Mouse (Mus musculus) neural tube, embryonic 11.5 days (tissue): ENCODE data around the gene Vmn2r65. TPM values are rescaled to one million over a fixed set of nuclear protein-coding genes. Genes with fewer than 3 reads are reported as not detected.

Source experiments
- ATAC-seq: fragments of 200-750 bp; cut with Nextera tagmentation; 2 replicates; pipeline ENCODE4 v1.8.0; 2017; ENCODE audit warnings: moderate number of reproducible peaks, mild to moderate bottlenecking, moderate TSS enrichment, moderate library complexity; ENCODE audit not compliant: insufficient read depth, low FRiP score, low TSS enrichment
- DNase-seq: peaks from one replicate; pipeline ENCODE4 v3.0.0-alpha.2; 2015; ENCODE audit warnings: low spot score
- H3K27ac ChIP-seq: fragments of 300-500 bp; sonication (generic); 2 replicates; pipeline ENCODE4 v1.5.1; 2014; ENCODE audit warnings: low read depth, mild to moderate bottlenecking, low read length
- H3K27me3 ChIP-seq: fragments of 300-500 bp; sonication (generic); 2 replicates; pipeline ENCODE4 v1.6.1; 2014; ENCODE audit warnings: mild to moderate bottlenecking, low read length, mixed read lengths; ENCODE audit not compliant: control insufficient read depth, insufficient read depth
- H3K36me3 ChIP-seq: fragments of 300-500 bp; sonication (generic); 2 replicates; pipeline ENCODE4 v1.6.1; 2014; ENCODE audit warnings: mild to moderate bottlenecking, low read length, moderate library complexity, mixed read lengths; ENCODE audit not compliant: control insufficient read depth, insufficient read depth
- H3K4me1 ChIP-seq: fragments of 300-500 bp; sonication (generic); 2 replicates; pipeline ENCODE4 v1.6.1; 2014; ENCODE audit warnings: low read length, mixed read lengths; ENCODE audit not compliant: control insufficient read depth, insufficient read depth
- H3K4me2 ChIP-seq: fragments of 300-500 bp; sonication (generic); 2 replicates; pipeline ENCODE4 v1.6.1; 2014; ENCODE audit warnings: low read depth, mild to moderate bottlenecking, moderate library complexity
- H3K4me3 ChIP-seq: fragments of 300-500 bp; sonication (generic); 2 replicates; pipeline ENCODE4 v1.5.1; 2014; ENCODE audit warnings: low read depth, low read length
- H3K9ac ChIP-seq: fragments of 300-500 bp; sonication (generic); 2 replicates; pipeline ENCODE4 v1.6.1; 2014; ENCODE audit warnings: mild to moderate bottlenecking, low read length
- H3K9me3 ChIP-seq: fragments of 300-500 bp; sonication (generic); 2 replicates; pipeline ENCODE4 v1.6.1; 2016; ENCODE audit warnings: low read length; ENCODE audit not compliant: control insufficient read depth
- WGBS: fragments of 180-500 bp; shearing (Covaris S2); extraction: QIAGEN DNeasy Blood & Tissue Kit; methylation state at CpG from one replicate; pipeline ENCODE4 v1.1.7; 2014; 5-methylcytosine and 5-hydroxymethylcytosine counted together
- polyA plus RNA-seq: library from polyadenylated mRNA; unstranded; fragments of >200 nt; fragmentation: Nextera tagmentation; extraction: Ambion mirVana; gene quantifications from 2 replicates; pipeline ENCODE4 v1.2.1, GENCODE M21; 2014

Vmn2r65 gene
- polyA plus RNA-seq: not detected in 2 replicates

DNA sequence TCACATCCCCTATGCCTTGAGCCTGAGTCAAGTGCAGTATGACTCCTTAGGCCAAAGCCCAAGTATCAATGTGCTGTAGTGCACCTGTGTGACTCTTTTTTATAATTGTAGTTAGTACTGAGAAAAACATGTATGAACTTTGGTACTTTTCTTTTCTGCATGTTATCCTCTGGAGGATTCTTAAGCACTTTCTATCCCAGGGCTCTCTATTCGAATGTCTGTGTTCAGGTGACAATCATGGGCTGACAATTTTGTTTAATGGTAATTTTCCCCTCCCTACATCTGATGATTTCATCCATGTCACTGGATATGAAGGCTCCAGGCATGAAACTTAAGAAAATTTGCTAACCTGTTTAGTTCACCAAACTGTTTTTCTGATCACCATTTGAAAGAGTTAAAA, at the start of gene Vmn2r65:
Gene Vmn2r65, minus strand, starts transcription at position 101 of the 400 bp plus-strand sequence.
- ATAC-seq: no peak
- no peaks in the 10 kb centered on the region for H3K4me1 ChIP-seq
- H3K36me3 ChIP-seq: no peaks in the 10 kb centered on the region
- no peak for DNase-seq
- 50% methylated on average over 1 of the region's 1 CpGs for WGBS
- no peak within 1 kb of the TSS for H3K27ac ChIP-seq
- no peaks in the 10 kb centered on the region for H3K27me3 ChIP-seq
- H3K4me2 ChIP-seq: no peak within 1 kb of the TSS
- no peak within 1 kb of the TSS for H3K9ac ChIP-seq
- H3K4me3 ChIP-seq: no peak within 1 kb of the TSS
- no peaks in the 10 kb centered on the region for H3K9me3 ChIP-seq

DNA sequence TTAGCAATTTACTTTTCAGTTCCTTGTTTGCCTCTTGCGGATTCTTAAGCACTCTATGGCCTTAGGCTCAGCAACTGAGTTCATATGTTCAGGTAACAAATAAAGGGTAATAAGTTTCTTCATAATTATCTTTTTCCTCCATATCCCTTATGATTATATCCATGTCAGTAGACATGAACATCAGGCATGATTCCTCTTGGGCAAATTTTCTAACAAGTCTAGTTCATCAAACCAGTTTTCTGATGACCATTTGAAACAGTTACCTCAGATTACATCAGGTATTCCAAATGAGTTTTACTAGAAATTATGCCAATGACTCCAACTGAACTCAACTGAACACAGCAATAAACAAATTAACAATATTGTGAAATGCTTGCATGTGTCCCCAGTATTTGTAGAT, 48.3 kb upstream of the Vmn2r65 start, which contains the start of gene Vmn2r66:
Gene Vmn2r66, minus strand, starts transcription at position 101 of the 400 bp plus-strand sequence.
- Histone ChIP-seq H3K27ac (no peak within 1 kb of the TSS), H3K9ac (no peak within 1 kb of the TSS), H3K36me3 (no peaks in the 10 kb centered on the region), H3K9me3 (no peaks in the 10 kb centered on the region), H3K27me3 (no peaks in the 10 kb centered on the region), H3K4me2 (no peak within 1 kb of the TSS), H3K4me3 (no peak within 1 kb of the TSS), H3K4me1 (no peaks in the 10 kb centered on the region)
- DNase-seq (no peak), ATAC-seq (no peak)
- WGBS: 93% methylated on average over 1 of the region's 1 CpGs

DNA sequence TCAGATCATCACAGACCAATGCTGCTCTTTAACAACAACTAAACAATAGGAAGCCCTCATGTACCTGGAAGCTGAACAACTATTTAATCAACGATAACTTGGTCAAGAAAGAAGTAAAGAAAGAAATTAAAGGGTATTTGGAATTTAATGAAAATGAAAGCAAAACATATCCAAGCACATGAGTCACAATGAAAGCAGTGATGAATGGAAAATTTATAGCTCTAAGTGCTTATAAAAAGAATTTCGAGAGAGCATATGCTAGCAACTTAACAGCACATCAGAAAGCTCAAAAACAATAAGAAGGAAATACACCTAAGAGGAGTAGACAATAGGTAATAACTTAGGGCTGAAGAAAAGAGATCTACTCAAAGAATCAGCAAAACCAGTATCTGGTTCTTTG, 32.8 kb upstream of the Vmn2r65 start:
- no peaks in the 10 kb centered on the region for H3K36me3 ChIP-seq
- 71% methylated on average over 2 of the region's 2 CpGs for WGBS

More for the DNA sequence above, 32.8 kb upstream of the Vmn2r65 start:
- no peak overlapping the region for H3K4me2 ChIP-seq
- ATAC-seq: no peak
- H3K27me3 ChIP-seq: no peaks in the 10 kb centered on the region
- H3K4me1 ChIP-seq: no peaks in the 10 kb centered on the region
- DNase-seq: no peak
- H3K9ac ChIP-seq: no peak overlapping the region
- no peak overlapping the region for H3K27ac ChIP-seq
- no peaks in the 10 kb centered on the region for H3K9me3 ChIP-seq
- no peak overlapping the region for H3K4me3 ChIP-seq

Other genes with a start within 250 kb of the Vmn2r65 start
- not detected in 2 replicates for gene Olfr291, start 110.6 kb downstream of the Vmn2r65 start, polyA plus RNA-seq
- gene Vmn2r66, start 48.2 kb upstream of the Vmn2r65 start, polyA plus RNA-seq: not detected in 2 replicates
- not detected in 2 replicates for gene Vmn2r67, start 191.9 kb upstream of the Vmn2r65 start, polyA plus RNA-seq